Mouse (Mus musculus): ENCODE data around the gene Gm7954.
"Not testable (repeated sequence)": the region's sequence is repeated elsewhere in the genome, so short reads cannot be mapped to it uniquely, and the experiment has no call there.

Gm7954 gene

DNA sequence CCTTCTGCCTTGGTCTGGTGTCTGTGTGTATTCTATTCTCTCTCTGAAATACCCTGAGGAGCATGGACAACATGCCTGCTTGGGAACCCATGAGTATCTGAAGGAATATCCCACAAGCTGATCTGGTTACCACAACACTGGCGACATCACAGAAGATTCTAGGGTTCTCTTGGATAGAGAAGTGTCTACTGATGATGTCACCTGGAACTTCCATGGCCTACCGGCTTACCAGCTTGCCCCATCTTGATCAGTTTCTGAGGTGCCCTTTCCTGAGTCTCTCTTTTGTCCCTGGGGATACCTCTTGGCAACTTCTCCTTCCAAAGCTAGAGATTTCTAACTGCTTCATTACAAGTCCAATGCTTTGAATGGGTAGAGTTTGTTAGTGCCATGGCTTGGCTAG is at the start of gene Gm7954:
TSS of gene Gm7954 (minus strand) at position 101 of the 400 bp plus-strand sequence.
- not testable (repeated sequence) for DNase-seq (ENCODE audit: low spot score)

DNA sequence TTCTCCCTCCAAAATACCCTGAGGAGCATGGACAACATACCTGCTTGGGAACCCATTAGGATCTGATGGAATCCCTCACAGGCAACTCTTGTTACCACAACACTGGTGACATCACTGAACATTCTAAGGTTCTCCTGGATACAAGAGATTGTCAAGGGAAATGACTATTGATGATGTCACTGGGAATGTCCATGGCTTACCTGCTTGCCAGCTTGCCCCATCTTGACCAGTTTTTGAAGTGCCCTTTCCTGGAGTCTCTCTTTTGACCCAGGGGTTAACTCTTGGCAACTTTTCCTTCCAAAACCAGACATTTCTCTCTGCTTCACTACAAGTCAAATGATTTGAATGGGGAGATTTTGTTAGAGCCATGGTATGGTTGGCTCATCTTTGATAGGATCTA is 36.1 kb upstream of the Gm7954 start, which contains the start of gene Gm3486:
TSS of gene Gm3486 (minus strand) at position 101 of the 400 bp plus-strand sequence.
- not testable (repeated sequence) for DNase-seq (ENCODE audit: low spot score)

DNA sequence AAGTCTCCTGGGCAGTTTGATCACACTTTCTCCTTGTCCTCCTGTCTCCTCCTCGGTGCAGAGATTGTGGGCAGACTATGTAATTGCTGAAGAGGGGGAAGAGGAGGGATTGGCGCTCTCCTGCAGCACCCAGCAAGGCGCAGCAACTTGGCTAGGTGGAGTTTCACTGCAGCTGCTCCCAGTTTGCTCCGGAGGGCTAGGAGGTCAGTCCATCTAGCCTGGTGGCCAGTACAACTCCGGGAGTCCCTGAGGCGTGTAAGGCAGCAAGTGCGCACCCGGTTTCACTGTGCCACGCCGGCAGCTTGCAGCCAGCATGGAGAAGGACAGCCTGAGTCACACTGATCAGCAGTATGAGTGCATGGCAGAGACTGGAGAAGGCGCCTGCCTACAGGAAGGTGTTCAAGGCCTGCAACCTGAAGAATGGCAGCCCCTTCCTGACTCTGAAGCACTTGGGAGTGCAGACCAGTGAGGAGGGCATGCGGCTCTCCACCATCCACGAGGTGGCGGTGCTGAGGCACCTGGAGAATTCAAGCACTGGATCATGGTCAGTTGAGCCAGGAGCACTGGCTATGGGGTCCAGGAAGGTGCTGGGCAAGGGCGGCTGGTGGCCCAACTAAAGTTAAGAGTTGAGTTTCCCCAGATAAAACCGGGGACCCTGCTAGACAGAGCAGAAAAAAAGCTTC is 27.8 kb downstream of the Gm7954 start:
- DNase-seq (ENCODE audit: low spot score) = not testable (repeated sequence)

DNA sequence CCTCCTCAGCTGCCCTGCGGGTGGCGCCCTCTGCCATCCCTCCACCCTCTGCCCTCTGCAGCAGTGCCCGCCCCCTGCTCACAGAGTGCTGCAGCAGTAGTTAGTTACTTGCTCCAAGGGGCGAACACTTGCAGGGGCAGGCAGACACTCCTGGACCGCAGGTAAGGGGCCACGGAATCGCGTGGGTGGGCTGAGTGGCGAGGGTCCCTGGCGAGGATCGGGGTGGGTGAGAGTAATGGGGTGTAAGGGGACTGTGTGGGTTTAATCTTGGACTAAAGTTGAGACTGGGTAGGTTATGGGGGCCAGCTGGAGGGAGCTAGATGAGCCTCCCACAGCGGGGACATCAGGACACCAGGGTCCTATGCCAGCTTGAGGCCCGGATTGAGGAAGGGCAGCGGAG is 28.6 kb downstream of the Gm7954 start:
- DNase-seq (ENCODE audit: low spot score) = not testable (repeated sequence)

DNA sequence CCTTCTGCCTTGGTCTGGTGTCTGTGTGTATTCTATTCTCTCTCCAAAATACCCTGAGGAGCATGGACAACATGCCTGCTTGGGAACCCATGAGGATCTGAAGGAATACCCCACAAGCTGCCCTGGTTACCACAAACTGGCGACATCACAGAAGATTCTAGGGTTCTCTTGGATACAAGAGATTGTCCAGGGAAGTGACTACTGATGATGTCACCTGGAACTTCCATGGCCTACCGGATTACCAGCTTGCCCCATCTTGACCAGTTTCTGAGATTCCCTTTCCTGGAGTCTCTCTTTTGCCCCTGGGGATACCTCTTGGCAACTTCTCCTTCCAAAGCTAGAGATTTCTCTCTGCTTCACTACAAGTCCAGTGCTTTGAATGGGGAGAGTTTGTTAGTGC is 45.1 kb downstream of the Gm7954 start, which contains the start of gene Gm6482:
TSS of gene Gm6482 (minus strand) at position 101 of the 400 bp plus-strand sequence.
- not testable (repeated sequence) for DNase-seq (ENCODE audit: low spot score)

Measured in c-Kit-positive CD71-positive TER-119-positive erythroid progenitor cells, embryonic 14.5 days (primary cell).